Mouse (Mus musculus) liver, embryonic 14.5 days (tissue): ENCODE data around the gene Msmb. TPM values are rescaled to one million over a fixed set of nuclear protein-coding genes. Genes with fewer than 3 reads are reported as not detected.
"Not testable (repeated sequence)": the region's sequence is repeated elsewhere in the genome, so short reads cannot be mapped to it uniquely, and the experiment has no call there.

Experiments used
- ATAC-seq: fragments of 200-750 bp; cut with Nextera tagmentation; 2 replicates; pipeline ENCODE4 v1.8.0; 2017; ENCODE audit warnings: moderate number of reproducible peaks, mild to moderate bottlenecking, moderate library complexity; ENCODE audit not compliant: insufficient read depth
- DNase-seq, 3 experiments: peaks; one replicate each; pipeline ENCODE4 v3.0.0-alpha.2; 2012 to 2013; ENCODE audit warnings: low read depth in 3 of 3, low spot score in 3 of 3
- H3K27ac ChIP-seq: fragments of 300-500 bp; sonication (generic); 2 replicates; pipeline ENCODE4 v1.5.1; 2014; ENCODE audit warnings: moderate library complexity, mild to moderate bottlenecking, control low read depth, inconsistent platforms
- H3K27me3 ChIP-seq: fragments of 300-500 bp; sonication (generic); 2 replicates; pipeline ENCODE4 v1.6.1; 2014; ENCODE audit warnings: mild to moderate bottlenecking, low read length, moderate library complexity; ENCODE audit not compliant: control insufficient read depth, insufficient read depth
- H3K36me3 ChIP-seq: fragments of 300-500 bp; sonication (generic); replicated peaks from 2 replicates; pipeline ENCODE4 v1.6.1; 2014; ENCODE audit warnings: low read depth; ENCODE audit not compliant: control insufficient read depth, insufficient read depth
- H3K4me1 ChIP-seq, 2 experiments: fragments of 200-500 bp in 1 of 2; fragments of 300-500 bp in 1 of 2; sonication (generic) in 1 of 2; replicated peaks; 2 replicates each; pipeline ENCODE4 v1.6.1; 2012 to 2014; ENCODE audit warnings: antibody characterized with exemption in 1 of 2, inconsistent platforms in 1 of 2, low read length in 1 of 2; ENCODE audit not compliant: control insufficient read depth in 2 of 2, insufficient read depth in 2 of 2
- H3K4me2 ChIP-seq: fragments of 300-500 bp; sonication (generic); 2 replicates; pipeline ENCODE4 v1.6.1; 2014; ENCODE audit warnings: low read depth, mild to moderate bottlenecking, control low read depth, moderate library complexity
- H3K4me3 ChIP-seq, 2 experiments: fragments of 200-500 bp in 1 of 2; fragments of 300-500 bp in 1 of 2; sonication (generic) in 1 of 2; 2 replicates each; pipeline ENCODE4 v1.5.1; 2012 to 2014; ENCODE audit warnings: low read depth in 2 of 2, low read length in 2 of 2, mild to moderate bottlenecking in 2 of 2, control low read depth in 1 of 2, inconsistent platforms in 1 of 2, moderate library complexity in 1 of 2; ENCODE audit not compliant: insufficient read depth in 1 of 2
- H3K9ac ChIP-seq: fragments of 300-500 bp; sonication (generic); replicated peaks from 2 replicates; pipeline ENCODE4 v1.6.1; 2014; ENCODE audit warnings: mild to moderate bottlenecking, control low read depth, moderate library complexity
- H3K9me3 ChIP-seq: fragments of 300-500 bp; sonication (generic); 2 replicates; pipeline ENCODE4 v1.6.1; 2016; ENCODE audit warnings: low read length, mixed read lengths; ENCODE audit not compliant: control insufficient read depth
- CTCF ChIP-seq: IDR thresholded peaks from 2 replicates; pipeline ENCODE4 v1.5.1; 2016; ENCODE audit warnings: antibody characterized with exemption, low read depth, control low read depth
- EP300 ChIP-seq: IDR thresholded peaks from 2 replicates; pipeline ENCODE4 v1.6.1; 2016; ENCODE audit warnings: antibody characterized with exemption, low read depth
- WGBS: fragments of 180-500 bp; shearing (Covaris S2); extraction: QIAGEN DNeasy Blood & Tissue Kit; methylation state at CpG from one replicate; pipeline ENCODE4 v1.1.7; 2014; ENCODE audit not compliant: insufficient replicate concordance; 5-methylcytosine and 5-hydroxymethylcytosine counted together
- polyA plus RNA-seq, 2 experiments: library from polyadenylated mRNA; depleted of rRNA in 1 of 2; stranded (reverse) in 1 of 2; unstranded in 1 of 2; fragments of >200 nt; fragmentation: Nextera tagmentation in 1 of 2; extraction: Ambion mirVana in 1 of 2; gene quantifications; 2 replicates each; pipeline versions ENCODE4 v1.2.1 to v1.2.3; 2012 to 2014

Gene Msmb
- polyA plus RNA-seq, 2 experiments, result 0.19 to 0.33 TPM

- Histone ChIP-seq H3K4me3 (no peak overlapping the region), H3K9ac (no peak overlapping the region; the same call in 1 of the 2 replicates), H3K9me3 (no peaks in the 10 kb centered on the region), H3K4me2 (peak overlapping the region; percentile 37), H3K4me1 (peaks cover 42 to 45% of the 10 kb centered on the region in 2 experiments), H3K27ac (peak overlapping the region; percentile 63), H3K36me3 (no peaks in the 10 kb centered on the region), H3K27me3 (no peaks in the 10 kb centered on the region)
- TF ChIP-seq EP300, result peak; percentile 84
- no peak for TF ChIP-seq CTCF
- DNase-seq (peak; percentile 56 to 68 (median 58)), ATAC-seq (peak; percentile 81)
- WGBS, result 7% methylated on average over 4 of the region's 4 CpGs
These were observed 10.0 kb upstream of the Msmb start for GRCm38 (mm10) chr14:32131836-32132235.

GRCm38 (mm10) chr14:32134293-32134692, 7.5 kb upstream of the Msmb start:
- H3K36me3 ChIP-seq, result no peaks in the 10 kb centered on the region
- DNase-seq (peak in 2 of 3 experiments; percentile 54 to 62), ATAC-seq (peak; percentile 73)
- no peaks in the 10 kb centered on the region for H3K9me3 ChIP-seq
- H3K9ac ChIP-seq, result peak overlapping the region; percentile 32; the same call in 1 of the 2 replicates
- peak overlapping the region; percentile 54 for H3K4me2 ChIP-seq
- peaks cover 42 to 45% of the 10 kb centered on the region in 2 experiments for H3K4me1 ChIP-seq
- TF ChIP-seq CTCF, result no peak
- peak; percentile 80 for TF ChIP-seq EP300
- WGBS, result 10% methylated on average over 2 of the region's 2 CpGs
- peak overlapping the region; percentile 45 for H3K27ac ChIP-seq
- H3K4me3 ChIP-seq, result no peak overlapping the region
- H3K27me3 ChIP-seq, result no peaks in the 10 kb centered on the region

- H3K4me1 ChIP-seq, result peaks cover 40 to 45% of the 10 kb centered on the region in 2 experiments
- H3K27me3 ChIP-seq, H3K27ac ChIP-seq, H3K9me3 ChIP-seq, ATAC-seq, DNase-seq, H3K4me3 ChIP-seq, H3K4me2 ChIP-seq, H3K9ac ChIP-seq, H3K36me3 ChIP-seq: not testable (repeated sequence)
- WGBS, result 14% methylated on average over 3 of the region's 3 CpGs
These were observed 5.4 kb upstream of the Msmb start for GRCm38 (mm10) chr14:32136467-32136866.

DNA sequence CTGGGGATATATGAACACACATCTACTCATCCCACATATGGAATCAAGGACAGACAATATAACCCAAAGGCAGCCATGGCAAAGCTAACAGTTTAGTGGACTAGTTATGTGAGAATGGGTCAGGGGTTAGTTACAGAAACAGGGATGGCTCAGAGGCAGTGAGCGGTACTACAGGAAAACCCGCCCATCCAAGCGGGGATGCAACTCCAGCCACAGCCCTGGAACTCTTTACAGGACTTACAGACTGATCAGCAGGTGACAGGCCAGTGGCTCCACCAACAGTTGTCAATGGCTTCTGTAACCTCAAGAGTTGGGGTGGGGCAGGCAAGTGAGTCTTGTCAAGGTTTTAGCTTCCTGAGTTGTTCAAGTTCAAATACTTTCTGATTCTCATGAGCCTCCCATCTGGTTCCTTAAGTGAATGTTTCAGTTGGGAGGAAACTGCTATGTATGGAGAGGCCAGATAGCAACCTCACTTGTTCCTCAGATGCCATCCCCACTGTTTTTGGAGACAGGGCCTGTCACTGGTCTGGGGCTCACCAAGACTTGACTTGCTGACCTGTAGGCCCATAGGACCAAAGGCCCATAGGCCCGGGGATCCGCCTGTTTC, 1.4 kb upstream of the Msmb start:
- Histone ChIP-seq H3K4me1 (peaks cover 14 to 17% of the 10 kb centered on the region in 2 experiments), H3K27ac (no peak overlapping the region), H3K36me3 (no peaks in the 10 kb centered on the region), H3K27me3 (no peaks in the 10 kb centered on the region), H3K9me3 (no peaks in the 10 kb centered on the region), H3K4me3 (no peak overlapping the region), H3K9ac (no peak overlapping the region; the same call in 1 of the 2 replicates), H3K4me2 (no peak overlapping the region)
- 46% methylated on average over 5 of the region's 5 CpGs for WGBS
- ATAC-seq, result no peak
- no peak for DNase-seq
- TF ChIP-seq CTCF (no peak), EP300 (no peak)

DNA sequence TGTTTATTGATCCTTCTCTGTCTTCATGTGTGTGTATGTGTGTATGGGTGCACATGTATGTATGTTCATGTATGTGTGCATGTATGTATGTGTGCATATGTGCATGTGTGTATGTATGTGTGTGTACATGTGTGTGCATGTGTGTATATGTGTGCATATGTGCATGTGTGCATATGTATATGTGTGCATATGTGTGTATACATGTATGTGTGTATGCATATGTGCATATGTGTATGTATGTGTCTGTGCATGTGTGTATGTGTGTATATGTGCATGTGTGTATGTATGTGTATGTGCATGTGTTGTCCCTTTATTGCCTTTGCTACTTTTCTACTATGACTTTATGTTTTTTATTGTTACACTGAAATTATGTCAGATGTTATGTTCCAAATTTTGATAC, 2.9 kb downstream of the Msmb start:
- Histone ChIP-seq H3K4me1 (peaks cover 21 to 23% of the 10 kb centered on the region in 2 experiments), H3K27ac (no peak overlapping the region), H3K4me3 (no peak overlapping the region), H3K27me3 (no peaks in the 10 kb centered on the region), H3K4me2 (peak overlapping the region; percentile 22; the same call in 1 of the 2 replicates), H3K9me3 (peaks cover 4% of the 10 kb centered on the region; the same call in 1 of the 2 replicates), H3K9ac (no peak overlapping the region), H3K36me3 (no peaks in the 10 kb centered on the region)
- DNase-seq (no peak), ATAC-seq (no peak)
- no peak for TF ChIP-seq CTCF
